Mouse (Mus musculus): ENCODE data around the gene 2310050C09Rik. TPM values are rescaled to one million over a fixed set of nuclear protein-coding genes. Genes with fewer than 3 reads are reported as not detected.
A peak's percentile ranks its signal among the peaks of the same experiment; 100 is the strongest.

2310050C09Rik gene
- not detected in 2 replicates for polyA plus RNA-seq (2014; fragmentation: Nextera tagmentation; extraction: Ambion mirVana)

DNA sequence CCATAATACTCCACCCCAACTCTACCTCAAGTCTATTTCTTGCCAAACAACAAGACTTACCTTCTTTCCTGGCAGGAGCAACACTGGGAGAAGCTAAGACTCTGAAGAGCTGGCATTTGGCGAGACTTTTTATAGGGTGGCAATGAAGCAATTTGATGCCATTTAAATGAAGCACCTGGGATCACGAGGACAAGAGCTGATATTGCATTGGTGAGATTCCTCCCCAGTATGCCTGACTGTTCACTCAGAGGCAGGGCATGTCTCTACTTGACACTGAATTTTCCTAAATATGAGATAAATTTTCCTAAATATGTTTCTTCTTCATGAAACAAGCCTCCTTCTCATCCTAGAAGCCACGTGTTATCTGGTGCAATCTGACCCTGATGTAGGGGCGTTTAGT, at the start of gene 2310050C09Rik:
Gene 2310050C09Rik (minus strand): TSS at position 101 of the 400 bp plus-strand sequence.
- Histone ChIP-seq H3K9ac (ENCODE audit: low read depth, low read length) (no peak within 1 kb of the TSS), H3K27ac (replicated peaks; ENCODE audit: low read depth, low read length) (no peak within 1 kb of the TSS), H3K27me3 (replicated peaks; ENCODE audit: control insufficient read depth, insufficient read depth, low read length) (no peaks in the 10 kb centered on the region), H3K4me3 (ENCODE audit: low read depth, low read length) (no peak within 1 kb of the TSS), H3K9me3 (ENCODE audit: control insufficient read depth, low read length) (no peaks in the 10 kb centered on the region), H3K4me2 (ENCODE audit: low read depth, low read length) (no peak within 1 kb of the TSS), H3K4me1 (ENCODE audit: control insufficient read depth, insufficient read depth, low read length) (no peaks in the 10 kb centered on the region), H3K36me3 (ENCODE audit: control insufficient read depth, insufficient read depth, low read length) (no peaks in the 10 kb centered on the region)
- ATAC-seq (ENCODE audit: low read depth) (no peak), DNase-seq (ENCODE audit: low spot score) (no peak)
- WGBS = 74% methylated on average over 4 of the region's 4 CpGs

- H3K4me1 ChIP-seq (ENCODE audit: control insufficient read depth, insufficient read depth, low read length) = no peaks in the 10 kb centered on the region
- DNase-seq (ENCODE audit: low spot score) (peak; percentile 57), ATAC-seq (ENCODE audit: low read depth) (no peak)
- H3K4me2 ChIP-seq (ENCODE audit: low read depth, low read length) = no peak overlapping the region
- no peaks in the 10 kb centered on the region for H3K9me3 ChIP-seq (ENCODE audit: control insufficient read depth, low read length)
- H3K4me3 ChIP-seq (ENCODE audit: low read depth, low read length) = no peak overlapping the region
- no peak overlapping the region for H3K27ac ChIP-seq (replicated peaks; ENCODE audit: low read depth, low read length)
- no peaks in the 10 kb centered on the region for H3K27me3 ChIP-seq (replicated peaks; ENCODE audit: control insufficient read depth, insufficient read depth, low read length)
- H3K9ac ChIP-seq (ENCODE audit: low read depth, low read length) = no peak overlapping the region
- H3K36me3 ChIP-seq (ENCODE audit: control insufficient read depth, insufficient read depth, low read length) = no peaks in the 10 kb centered on the region
- 22% methylated on average over 4 of the region's 4 CpGs for WGBS
Observed at GRCm38 (mm10) chr3:92907571-92907970, 37.6 kb upstream of the 2310050C09Rik start.

DNA sequence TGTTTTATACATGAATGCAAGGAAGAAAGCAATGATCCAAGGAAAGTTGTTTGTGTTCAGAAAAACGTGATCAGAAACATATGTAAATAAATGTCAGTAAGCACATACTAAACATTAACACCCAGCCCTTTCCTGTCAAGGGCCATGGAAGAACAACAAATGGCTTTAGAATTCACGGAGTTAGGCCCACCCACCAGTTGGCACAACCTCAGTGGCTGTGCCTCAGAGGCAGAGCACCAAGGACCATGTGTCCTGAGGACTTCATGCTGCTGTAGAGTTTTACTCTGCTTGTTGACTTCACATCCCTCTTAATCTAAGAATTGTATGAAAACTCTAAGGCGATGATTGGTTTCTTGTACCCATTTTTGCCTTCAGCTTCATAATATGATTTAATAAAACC, 35.2 kb upstream of the 2310050C09Rik start:
- Histone ChIP-seq H3K27ac (replicated peaks; ENCODE audit: low read depth, low read length) (no peak overlapping the region), H3K27me3 (replicated peaks; ENCODE audit: control insufficient read depth, insufficient read depth, low read length) (no peaks in the 10 kb centered on the region), H3K4me1 (ENCODE audit: control insufficient read depth, insufficient read depth, low read length) (no peaks in the 10 kb centered on the region), H3K9me3 (ENCODE audit: control insufficient read depth, low read length) (no peaks in the 10 kb centered on the region), H3K4me2 (ENCODE audit: low read depth, low read length) (no peak overlapping the region), H3K9ac (ENCODE audit: low read depth, low read length) (no peak overlapping the region), H3K36me3 (ENCODE audit: control insufficient read depth, insufficient read depth, low read length) (no peaks in the 10 kb centered on the region), H3K4me3 (ENCODE audit: low read depth, low read length) (no peak overlapping the region)
- peak; percentile 2 for DNase-seq (ENCODE audit: low spot score)
- ATAC-seq (ENCODE audit: low read depth) = no peak
- 53% methylated on average over 3 of the region's 3 CpGs for WGBS

- Histone ChIP-seq H3K9ac (ENCODE audit: low read depth, low read length) (no peak overlapping the region), H3K9me3 (ENCODE audit: control insufficient read depth, low read length) (no peaks in the 10 kb centered on the region), H3K27me3 (replicated peaks; ENCODE audit: control insufficient read depth, insufficient read depth, low read length) (no peaks in the 10 kb centered on the region), H3K4me2 (ENCODE audit: low read depth, low read length) (no peak overlapping the region), H3K4me1 (ENCODE audit: control insufficient read depth, insufficient read depth, low read length) (no peaks in the 10 kb centered on the region), H3K4me3 (ENCODE audit: low read depth, low read length) (no peak overlapping the region), H3K27ac (replicated peaks; ENCODE audit: low read depth, low read length) (no peak overlapping the region), H3K36me3 (ENCODE audit: control insufficient read depth, insufficient read depth, low read length) (no peaks in the 10 kb centered on the region)
- ATAC-seq (ENCODE audit: low read depth) (no peak), DNase-seq (ENCODE audit: low spot score) (peak; percentile 25)
- 31% methylated on average over 4 of the region's 4 CpGs for WGBS
Observed at GRCm38 (mm10) chr3:92903640-92904039, 33.6 kb upstream of the 2310050C09Rik start.

- Histone ChIP-seq H3K4me3 (ENCODE audit: low read depth, low read length) (no peak overlapping the region), H3K27ac (replicated peaks; ENCODE audit: low read depth, low read length) (no peak overlapping the region), H3K4me2 (ENCODE audit: low read depth, low read length) (no peak overlapping the region), H3K27me3 (replicated peaks; ENCODE audit: control insufficient read depth, insufficient read depth, low read length) (no peaks in the 10 kb centered on the region), H3K9ac (ENCODE audit: low read depth, low read length) (no peak overlapping the region), H3K4me1 (ENCODE audit: control insufficient read depth, insufficient read depth, low read length) (no peaks in the 10 kb centered on the region), H3K9me3 (ENCODE audit: control insufficient read depth, low read length) (no peaks in the 10 kb centered on the region), H3K36me3 (ENCODE audit: control insufficient read depth, insufficient read depth, low read length) (no peaks in the 10 kb centered on the region)
- no peak for ATAC-seq (ENCODE audit: low read depth)
- peak; percentile 2 for DNase-seq (ENCODE audit: low spot score)
- WGBS = 24% methylated on average over 3 of the region's 3 CpGs
Observed at GRCm38 (mm10) chr3:92902992-92903391, 33.0 kb upstream of the 2310050C09Rik start.

GRCm38 (mm10) chr3:92894489-92894888, 24.5 kb upstream of the 2310050C09Rik start:
- H3K4me1 ChIP-seq (ENCODE audit: control insufficient read depth, insufficient read depth, low read length) = no peaks in the 10 kb centered on the region
- no peak overlapping the region for H3K4me2 ChIP-seq (ENCODE audit: low read depth, low read length)
- H3K9ac ChIP-seq (ENCODE audit: low read depth, low read length) = no peak overlapping the region
- ATAC-seq (ENCODE audit: low read depth) = no peak
- H3K9me3 ChIP-seq (ENCODE audit: control insufficient read depth, low read length) = no peaks in the 10 kb centered on the region
- DNase-seq (ENCODE audit: low spot score) = peak; percentile 3
- H3K36me3 ChIP-seq (ENCODE audit: control insufficient read depth, insufficient read depth, low read length) = no peaks in the 10 kb centered on the region
- WGBS = 40% methylated on average over 1 of the region's 1 CpGs
- H3K27ac ChIP-seq (replicated peaks; ENCODE audit: low read depth, low read length) = no peak overlapping the region
- H3K4me3 ChIP-seq (ENCODE audit: low read depth, low read length) = no peak overlapping the region
- no peaks in the 10 kb centered on the region for H3K27me3 ChIP-seq (replicated peaks; ENCODE audit: control insufficient read depth, insufficient read depth, low read length)

GRCm38 (mm10) chr3:92894063-92894462, 24.0 kb upstream of the 2310050C09Rik start:
- H3K27ac ChIP-seq (replicated peaks; ENCODE audit: low read depth, low read length) = no peak overlapping the region
- no peaks in the 10 kb centered on the region for H3K36me3 ChIP-seq (ENCODE audit: control insufficient read depth, insufficient read depth, low read length)
- H3K4me1 ChIP-seq (ENCODE audit: control insufficient read depth, insufficient read depth, low read length) = no peaks in the 10 kb centered on the region
- DNase-seq (ENCODE audit: low spot score) (peak; percentile 77), ATAC-seq (ENCODE audit: low read depth) (peak; percentile 71; the same call in 1 of the 2 replicates)
- no peak overlapping the region for H3K4me2 ChIP-seq (ENCODE audit: low read depth, low read length)
- no peak overlapping the region for H3K4me3 ChIP-seq (ENCODE audit: low read depth, low read length)
- H3K9ac ChIP-seq (ENCODE audit: low read depth, low read length) = no peak overlapping the region
- H3K9me3 ChIP-seq (ENCODE audit: control insufficient read depth, low read length) = no peaks in the 10 kb centered on the region
- WGBS = 52% methylated on average over 3 of the region's 3 CpGs
- no peaks in the 10 kb centered on the region for H3K27me3 ChIP-seq (replicated peaks; ENCODE audit: control insufficient read depth, insufficient read depth, low read length)

DNA sequence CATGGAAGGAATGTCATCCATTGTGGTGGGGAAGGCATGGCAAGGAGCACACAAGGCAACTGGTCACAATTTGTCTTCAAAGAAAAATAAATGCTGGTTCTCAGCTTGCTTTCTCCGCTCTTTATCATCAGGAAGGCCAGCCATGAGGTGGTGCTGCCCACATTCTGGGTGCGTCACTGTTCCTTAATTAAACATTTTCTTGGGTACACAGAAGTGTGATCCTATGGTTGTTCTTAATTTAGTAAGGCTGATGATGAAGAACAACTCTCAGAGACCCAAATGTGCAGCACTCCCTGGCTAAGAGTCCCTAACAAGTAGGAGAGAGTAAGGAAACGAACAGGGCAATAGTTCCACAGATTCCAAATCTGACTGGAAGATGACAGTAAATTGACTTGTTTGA, 4.2 kb upstream of the 2310050C09Rik start:
- 79% methylated on average over 3 of the region's 3 CpGs for WGBS
- Histone ChIP-seq H3K9me3 (ENCODE audit: control insufficient read depth, low read length) (no peaks in the 10 kb centered on the region), H3K36me3 (ENCODE audit: control insufficient read depth, insufficient read depth, low read length) (no peaks in the 10 kb centered on the region), H3K27ac (replicated peaks; ENCODE audit: low read depth, low read length) (no peak overlapping the region), H3K4me2 (ENCODE audit: low read depth, low read length) (no peak overlapping the region), H3K4me1 (ENCODE audit: control insufficient read depth, insufficient read depth, low read length) (no peaks in the 10 kb centered on the region), H3K9ac (ENCODE audit: low read depth, low read length) (no peak overlapping the region), H3K4me3 (ENCODE audit: low read depth, low read length) (no peak overlapping the region), H3K27me3 (replicated peaks; ENCODE audit: control insufficient read depth, insufficient read depth, low read length) (no peaks in the 10 kb centered on the region)
- DNase-seq (ENCODE audit: low spot score) = no peak
- no peak for ATAC-seq (ENCODE audit: low read depth)

- Histone ChIP-seq H3K36me3 (ENCODE audit: control insufficient read depth, insufficient read depth, low read length) (no peaks in the 10 kb centered on the region), H3K4me1 (ENCODE audit: control insufficient read depth, insufficient read depth, low read length) (no peaks in the 10 kb centered on the region), H3K4me3 (ENCODE audit: low read depth, low read length) (no peak within 1 kb of the TSS), H3K27ac (replicated peaks; ENCODE audit: low read depth, low read length) (no peak within 1 kb of the TSS), H3K4me2 (ENCODE audit: low read depth, low read length) (no peak within 1 kb of the TSS), H3K9me3 (ENCODE audit: control insufficient read depth, low read length) (no peaks in the 10 kb centered on the region), H3K9ac (ENCODE audit: low read depth, low read length) (no peak within 1 kb of the TSS), H3K27me3 (replicated peaks; ENCODE audit: control insufficient read depth, insufficient read depth, low read length) (no peaks in the 10 kb centered on the region)
- DNase-seq (ENCODE audit: low spot score) (no peak), ATAC-seq (ENCODE audit: low read depth) (no peak)
- 82% methylated on average over 3 of the region's 3 CpGs for WGBS
Observed at GRCm38 (mm10) chr3:92851186-92851585, 18.8 kb downstream of the 2310050C09Rik start, which contains the start of gene Lce1l. Lce1l (minus strand) TSS chr3:92851286.
